Mouse (Mus musculus) left cerebral cortex, postnatal 25 days (tissue): ENCODE results near the gene Kcnq1. TPM values are rescaled to one million over a fixed set of nuclear protein-coding genes. Genes with fewer than 3 reads are reported as not detected.

Source experiments
- DNase-seq, 2 experiments: peaks; one replicate each; pipeline ENCODE4 v3.0.0; 2022; ENCODE audit warnings: low spot score in 2 of 2, mixed read lengths in 1 of 2
- intact Hi-C: fragments of 180-260 bp; cut with DNase I; formaldehyde crosslinking; loops from one replicate; pipeline ENCODE4 v1.15.1; 2025
- total RNA-seq, 2 experiments: library from RNA; stranded (reverse); gene quantifications; 2 replicates each; pipeline ENCODE4 v1.2.3; 2021

The Kcnq1 gene
- total RNA-seq, 2 experiments from 2014 or later: 0.53 to 1.4 TPM

GRCm38 (mm10) chr7:143464811-143465560 lies 358.8 kb downstream of the Kcnq1 start:
- DNase-seq: peak; percentile 19 to 32
- intact Hi-C loops: loop anchor here (2.0 to 5.0 kb wide), 2 partner anchors 172 to 368 kb away; no protein-coding TSS in a partner anchor

- peak; percentile 80 to 85 for DNase-seq
- intact Hi-C loops: loop anchor here (1.0 to 5.0 kb wide), 2 partner anchors 313 to 369 kb away; no protein-coding TSS in a partner anchor
These were observed 360.0 kb downstream of the Kcnq1 start for GRCm38 (mm10) chr7:143466099-143466677.

- DNase-seq: no peak
- intact Hi-C loops: loop anchor here (5.0 kb wide), 1 partner anchor 370 kb away; no protein-coding TSS in a partner anchor
These were observed 361.6 kb downstream of the Kcnq1 start for GRCm38 (mm10) chr7:143467714-143468113.

- peak; percentile 68 to 78 for DNase-seq
- intact Hi-C loops: loop anchor here (1.0 to 10.0 kb wide), 3 partner anchors 316 to 575 kb away; no protein-coding TSS in a partner anchor
These were observed 363.8 kb downstream of the Kcnq1 start for GRCm38 (mm10) chr7:143469946-143470345.

- DNase-seq: no peak
- intact Hi-C loops: loop anchor here (10.0 kb wide), 1 partner anchor 579 kb away; no protein-coding TSS in a partner anchor
These were observed 367.4 kb downstream of the Kcnq1 start, which contains the start of gene Slc22a18 for GRCm38 (mm10) chr7:143473347-143474101. Gene Slc22a18, plus strand, starts transcription at chr7:143473736.

- no peak for DNase-seq
- intact Hi-C loops: loop anchor here (5.0 to 10.0 kb wide), 2 partner anchors 287 to 580 kb away; no protein-coding TSS in a partner anchor
These were observed 368.6 kb downstream of the Kcnq1 start for GRCm38 (mm10) chr7:143474811-143475210.

GRCm38 (mm10) chr7:143475876-143476275 lies 369.7 kb downstream of the Kcnq1 start:
- no peak for DNase-seq
- intact Hi-C loops: loop anchor here (5.0 to 10.0 kb wide), 2 partner anchors 286 to 581 kb away; no protein-coding TSS in a partner anchor

Other genes starting within 250 kb of the Kcnq1 start
- 1 to 10 TPM; 1.3 to 2.0 TPM for gene Th, start 175.2 kb upstream of the Kcnq1 start, total RNA-seq
- not detected for gene Ascl2, start 137.1 kb upstream of the Kcnq1 start, total RNA-seq
- gene Tspan32, start 101.3 kb upstream of the Kcnq1 start, total RNA-seq: under 1 TPM in 1 of 2 experiments, not detected in 1; 0.23 TPM
- 100 to 1,000 TPM; 407 to 414 TPM for gene Cd81, start 53.6 kb upstream of the Kcnq1 start, total RNA-seq
- 10 to 100 TPM; 40.1 to 45.4 TPM for gene Tssc4, start 37.1 kb upstream of the Kcnq1 start, total RNA-seq
- not detected for gene Trpm5, start 11.7 kb upstream of the Kcnq1 start, total RNA-seq